Mouse (Mus musculus): ENCODE measurements around the gene Rnaseh2b. TPM values are rescaled to one million over a fixed set of nuclear protein-coding genes. Genes with fewer than 3 reads are reported as not detected.

The Rnaseh2b gene
- total RNA-seq, 1 experiment from 2014 or later, result 25.8 TPM

GRCm38 (mm10) chr14:62363774-62364173, 71.4 kb downstream of the Rnaseh2b start:
- DNase-seq, result no peak

GRCm38 (mm10) chr14:62370819-62371218, 78.4 kb downstream of the Rnaseh2b start:
- DNase-seq, result peak; percentile 9

- no peak for DNase-seq
Observed at GRCm38 (mm10) chr14:62374001-62374400, 81.6 kb downstream of the Rnaseh2b start.

- DNase-seq, result no peak
Observed at GRCm38 (mm10) chr14:62375694-62376093, 83.3 kb downstream of the Rnaseh2b start.

GRCm38 (mm10) chr14:62376115-62376514, 83.7 kb downstream of the Rnaseh2b start:
- DNase-seq, result no peak

GRCm38 (mm10) chr14:62379391-62379790, 87.0 kb downstream of the Rnaseh2b start:
- no peak for DNase-seq

GRCm38 (mm10) chr14:62380606-62381005, 88.2 kb downstream of the Rnaseh2b start:
- no peak for DNase-seq

- no peak for DNase-seq
Observed at GRCm38 (mm10) chr14:62383109-62383508, 90.7 kb downstream of the Rnaseh2b start.

GRCm38 (mm10) chr14:62383786-62384299, 91.5 kb downstream of the Rnaseh2b start:
- no peak for DNase-seq

- DNase-seq, result no peak
Observed at GRCm38 (mm10) chr14:62389064-62389728, 96.8 kb downstream of the Rnaseh2b start.

GRCm38 (mm10) chr14:62389729-62390536, 97.5 kb downstream of the Rnaseh2b start:
- peak; percentile 8 for DNase-seq

GRCm38 (mm10) chr14:62392754-62393153, 100.4 kb downstream of the Rnaseh2b start:
- DNase-seq, result no peak

GRCm38 (mm10) chr14:62395346-62395745, 103.0 kb downstream of the Rnaseh2b start:
- DNase-seq, result no peak

- DNase-seq, result no peak
Observed at GRCm38 (mm10) chr14:62416007-62416741, 123.8 kb downstream of the Rnaseh2b start.

GRCm38 (mm10) chr14:62416742-62417134, 124.3 kb downstream of the Rnaseh2b start:
- no peak for DNase-seq

GRCm38 (mm10) chr14:62417501-62417900, 125.1 kb downstream of the Rnaseh2b start:
- DNase-seq, result no peak

- no peak for DNase-seq
Observed at GRCm38 (mm10) chr14:62422265-62422664, 129.9 kb downstream of the Rnaseh2b start.

Other genes with a start within 250 kb of the Rnaseh2b start
- gene Dleu7, start 458 bp downstream of the Rnaseh2b start, total RNA-seq (2021), result not detected in 2 replicates
- gene Gucy1b2, start 163.7 kb downstream of the Rnaseh2b start, total RNA-seq (2021), result 0.90 and 1.3 TPM in 2 replicates